Mouse (Mus musculus) cortical plate, adult 2 months (tissue): ENCODE measurements around the gene Aasdh. TPM values are rescaled to one million over a fixed set of nuclear protein-coding genes. Genes with fewer than 3 reads are reported as not detected.
"Not testable (repeated sequence)": the region's sequence is repeated elsewhere in the genome, so short reads cannot be mapped to it uniquely, and the experiment has no call there.

Experiments
- H3K27ac ChIP-seq: fragments of 200-500 bp; 2 replicates; pipeline ENCODE4 v1.5.1; 2012; ENCODE audit warnings: low read length, control low read depth, inconsistent platforms; ENCODE audit not compliant: insufficient read depth
- H3K4me1 ChIP-seq: fragments of 200-500 bp; 2 replicates; pipeline ENCODE4 v1.6.1; 2011; ENCODE audit warnings: low read length; ENCODE audit not compliant: control insufficient read depth, insufficient read depth
- H3K4me3 ChIP-seq: fragments of 200-500 bp; 2 replicates; pipeline ENCODE4 v1.5.1; 2011; ENCODE audit warnings: mild to moderate bottlenecking, low read length, control low read depth; ENCODE audit not compliant: insufficient read depth
- CTCF ChIP-seq: fragments of 200-500 bp; IDR thresholded peaks from 2 replicates; pipeline ENCODE4 v1.5.1; 2011; ENCODE audit warnings: mild to moderate bottlenecking, control low read depth, low read length; ENCODE audit not compliant: insufficient read depth; ENCODE audit errors: extremely low read depth
- POLR2A ChIP-seq: fragments of 200-500 bp; IDR thresholded peaks from 2 replicates; pipeline ENCODE4 v1.6.1; 2011; ENCODE audit warnings: mild to moderate bottlenecking, low read length, control low read depth; ENCODE audit not compliant: insufficient read depth; ENCODE audit errors: extremely low read depth
- polyA plus RNA-seq: library from polyadenylated mRNA; depleted of rRNA; stranded (reverse); fragments of >200 nt; gene quantifications from 2 replicates; pipeline ENCODE4 v1.2.3, GENCODE M21; 2012

The Aasdh gene
- polyA plus RNA-seq, 1 experiment: 21.5 TPM

DNA sequence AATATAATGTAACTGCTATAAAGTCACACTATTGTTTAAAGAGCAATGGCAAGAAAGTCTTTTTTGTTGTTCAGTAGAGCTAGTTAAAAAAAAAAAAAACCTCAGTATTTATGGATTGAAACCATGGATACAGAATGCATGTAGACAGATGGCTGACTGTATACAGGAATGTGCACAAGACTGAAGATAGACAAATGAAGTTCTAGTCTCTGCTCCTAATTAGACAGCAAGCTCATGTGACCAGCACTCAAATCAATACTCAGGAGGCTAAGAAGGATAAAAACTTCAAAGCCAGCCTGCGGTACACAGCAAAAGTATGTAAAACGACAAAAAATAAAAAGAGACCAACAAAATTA, 40.3 kb upstream of the Aasdh start:
- H3K4me3 ChIP-seq: no peak overlapping the region
- TF ChIP-seq POLR2A (no peak), CTCF (no peak)
- no peak overlapping the region for H3K27ac ChIP-seq
- peaks cover 5% of the 10 kb centered on the region for H3K4me1 ChIP-seq

GRCm38 (mm10) chr5:76944965-76945677, 39.8 kb upstream of the Aasdh start:
- Histone ChIP-seq H3K27ac (no peak overlapping the region), H3K4me3 (no peak overlapping the region), H3K4me1 (peaks cover 5% of the 10 kb centered on the region)
- TF ChIP-seq CTCF: no peak

- no peak overlapping the region for H3K27ac ChIP-seq
- H3K4me1 ChIP-seq: peaks cover 5% of the 10 kb centered on the region
- TF ChIP-seq CTCF: no peak
- no peak for TF ChIP-seq POLR2A
- no peak overlapping the region for H3K4me3 ChIP-seq
Measured at GRCm38 (mm10) chr5:76942505-76942904, 37.2 kb upstream of the Aasdh start.

DNA sequence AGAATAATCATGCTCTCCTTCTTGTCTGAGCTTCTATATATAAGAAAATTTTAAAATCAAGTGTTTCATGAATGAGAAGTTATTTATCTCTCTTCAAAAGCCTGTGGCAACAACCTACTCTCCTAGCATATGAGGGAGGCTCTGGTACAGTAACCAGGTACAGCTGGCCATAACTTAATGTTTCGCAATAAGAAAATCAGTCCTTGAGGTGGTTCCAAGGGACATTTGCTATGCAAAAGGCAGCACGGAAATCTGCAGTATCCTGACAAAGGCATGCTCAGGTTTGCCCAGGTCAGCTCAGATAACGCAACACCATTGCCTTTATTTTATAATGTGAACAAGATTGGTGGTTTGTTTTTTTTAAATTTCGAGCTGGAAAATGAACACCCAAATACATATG, 36.7 kb upstream of the Aasdh start:
- TF ChIP-seq CTCF: no peak
- no peak for TF ChIP-seq POLR2A

GRCm38 (mm10) chr5:76939717-76940116, 34.4 kb upstream of the Aasdh start:
- TF ChIP-seq POLR2A: no peak
- no peak for TF ChIP-seq CTCF
- Histone ChIP-seq H3K4me3 (no peak overlapping the region), H3K27ac (no peak overlapping the region), H3K4me1 (peaks cover 1% of the 10 kb centered on the region)

More for the DNA sequence above, 36.7 kb upstream of the Aasdh start:
- H3K4me1 ChIP-seq: peaks cover 5% of the 10 kb centered on the region
- H3K27ac ChIP-seq: no peak overlapping the region
- H3K4me3 ChIP-seq: no peak overlapping the region

- H3K27ac ChIP-seq: no peak overlapping the region
- peaks cover 2% of the 10 kb centered on the region; the same call in 1 of the 2 replicates for H3K4me1 ChIP-seq
- H3K4me3 ChIP-seq: no peak overlapping the region
- TF ChIP-seq POLR2A: no peak
Measured at GRCm38 (mm10) chr5:76929180-76929877, 24.0 kb upstream of the Aasdh start.

- Histone ChIP-seq H3K4me1 (peaks cover 4% of the 10 kb centered on the region), H3K27ac (peak overlapping the region; percentile 20; the same call in 1 of the 2 replicates), H3K4me3 (peak overlapping the region; percentile 38)
- TF ChIP-seq POLR2A (no peak), CTCF (no peak)
Measured at GRCm38 (mm10) chr5:76928124-76928832, 23.0 kb upstream of the Aasdh start.

GRCm38 (mm10) chr5:76924296-76924695, 19.0 kb upstream of the Aasdh start:
- no peak for TF ChIP-seq POLR2A
- Histone ChIP-seq H3K4me1 (peaks cover 4% of the 10 kb centered on the region), H3K4me3 (no peak overlapping the region), H3K27ac (no peak overlapping the region)

DNA sequence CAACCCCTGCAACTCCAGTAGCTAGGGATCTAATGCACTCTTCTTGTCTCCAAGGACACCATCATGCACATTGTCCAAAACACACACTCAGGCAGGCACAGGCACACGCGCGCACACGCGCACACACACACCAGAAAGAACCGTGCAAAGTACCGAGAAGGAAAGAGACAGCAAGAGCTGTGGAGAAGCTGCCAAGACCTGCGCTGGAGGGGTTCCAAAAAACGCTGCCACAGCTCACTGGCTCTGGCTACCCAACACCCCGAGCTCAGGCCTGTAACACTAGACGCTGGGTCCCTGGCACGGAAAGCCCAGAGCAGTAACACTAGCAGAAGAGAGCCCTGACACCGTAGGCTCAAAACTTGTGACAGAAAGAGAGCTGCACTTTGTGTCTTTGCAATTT, 18.1 kb upstream of the Aasdh start:
- no peak for TF ChIP-seq CTCF
- TF ChIP-seq POLR2A: no peak
- Histone ChIP-seq H3K27ac (no peak overlapping the region), H3K4me3 (no peak overlapping the region), H3K4me1 (peaks cover 2% of the 10 kb centered on the region)

GRCm38 (mm10) chr5:76922833-76923232, 17.5 kb upstream of the Aasdh start:
- Histone ChIP-seq H3K4me1 (peaks cover 2% of the 10 kb centered on the region), H3K27ac (no peak overlapping the region)
- no peak for TF ChIP-seq POLR2A
- TF ChIP-seq CTCF: no peak

GRCm38 (mm10) chr5:76912522-76912921, 7.2 kb upstream of the Aasdh start:
- H3K27ac ChIP-seq, H3K4me1 ChIP-seq, H3K4me3 ChIP-seq: not testable (repeated sequence)

More at GRCm38 (mm10) chr5:76922833-76923232, 17.5 kb upstream of the Aasdh start:
- no peak overlapping the region for H3K4me3 ChIP-seq
